Mouse (Mus musculus) embryonic facial prominence, embryonic 13.5 days (tissue): ENCODE data around the gene Tmem129. TPM values are rescaled to one million over a fixed set of nuclear protein-coding genes. Genes with fewer than 3 reads are reported as not detected.

Experiments used
- ATAC-seq: fragments of 200-750 bp; cut with Nextera tagmentation; 2 replicates; pipeline ENCODE4 v1.8.0; 2017; ENCODE audit warnings: low read depth; ENCODE audit not compliant: insufficient number of reproducible peaks, insufficient read depth, low FRiP score, low TSS enrichment
- H3K27ac ChIP-seq: fragments of 300-500 bp; sonication (generic); 2 replicates; pipeline ENCODE4 v1.5.1; 2015; ENCODE audit warnings: moderate library complexity, mild to moderate bottlenecking, inconsistent platforms
- H3K27me3 ChIP-seq: fragments of 300-500 bp; sonication (generic); 2 replicates; pipeline ENCODE4 v1.6.1; 2015; ENCODE audit warnings: mild to moderate bottlenecking, inconsistent platforms
- H3K36me3 ChIP-seq: fragments of 300-500 bp; sonication (generic); 2 replicates; pipeline ENCODE4 v1.6.1; 2015; ENCODE audit warnings: mild to moderate bottlenecking, inconsistent platforms
- H3K4me1 ChIP-seq: fragments of 300-500 bp; sonication (generic); 2 replicates; pipeline ENCODE4 v1.6.1; 2015; ENCODE audit warnings: inconsistent platforms
- H3K4me2 ChIP-seq: fragments of 300-500 bp; sonication (generic); 2 replicates; pipeline ENCODE4 v1.6.1; 2015; ENCODE audit warnings: moderate library complexity, mild to moderate bottlenecking, inconsistent platforms
- H3K4me3 ChIP-seq: fragments of 300-500 bp; sonication (generic); 2 replicates; pipeline ENCODE4 v1.5.1; 2015; ENCODE audit warnings: mild to moderate bottlenecking, inconsistent platforms
- H3K9ac ChIP-seq: fragments of 300-500 bp; sonication (generic); 2 replicates; pipeline ENCODE4 v1.6.1; 2015; ENCODE audit warnings: mild to moderate bottlenecking, inconsistent platforms
- H3K9me3 ChIP-seq: fragments of 300-500 bp; sonication (generic); 2 replicates; pipeline ENCODE4 v1.6.1; 2016; ENCODE audit warnings: inconsistent platforms
- WGBS: fragments of 180-500 bp; shearing (Covaris S2); methylation state at CpG from one replicate; pipeline ENCODE4 v1.1.7; 2015; ENCODE audit warnings: mixed read lengths; 5-methylcytosine and 5-hydroxymethylcytosine counted together
- polyA plus RNA-seq: library from polyadenylated mRNA; unstranded; fragments of >200 nt; fragmentation: Nextera tagmentation; extraction: Ambion mirVana; gene quantifications from 2 replicates; pipeline ENCODE4 v1.2.1, GENCODE M21; 2015

The Tmem129 gene
- polyA plus RNA-seq, 1 experiment from 2014 or later: 40.0 TPM

DNA sequence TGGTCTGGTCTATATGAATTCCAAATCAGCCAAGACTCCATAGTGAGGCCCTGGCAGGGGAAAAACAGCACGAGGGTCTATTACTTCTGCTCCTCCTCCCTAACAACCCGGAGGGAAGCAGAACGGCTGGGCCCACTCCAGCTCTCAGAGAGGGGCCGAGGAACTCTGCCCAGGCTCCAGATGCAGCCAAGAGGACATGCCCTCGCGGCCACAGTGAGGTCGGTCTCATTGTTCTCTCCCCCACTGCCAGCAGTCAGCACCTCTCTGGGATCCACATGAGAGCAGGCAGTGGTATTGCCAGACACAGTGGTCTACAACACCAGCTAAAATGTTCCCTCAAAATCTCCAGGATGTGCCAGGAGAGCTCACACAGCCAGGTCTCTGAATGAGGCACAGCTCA lies 51.6 kb downstream of the Tmem129 start:
- Histone ChIP-seq H3K36me3 (peaks cover 78% of the 10 kb centered on the region), H3K4me1 (no peaks in the 10 kb centered on the region), H3K27ac (no peak overlapping the region), H3K27me3 (no peaks in the 10 kb centered on the region), H3K9me3 (no peaks in the 10 kb centered on the region), H3K4me2 (no peak overlapping the region), H3K9ac (no peak overlapping the region), H3K4me3 (no peak overlapping the region)
- ATAC-seq: no peak
- WGBS: 82% methylated on average over 7 of the region's 7 CpGs

DNA sequence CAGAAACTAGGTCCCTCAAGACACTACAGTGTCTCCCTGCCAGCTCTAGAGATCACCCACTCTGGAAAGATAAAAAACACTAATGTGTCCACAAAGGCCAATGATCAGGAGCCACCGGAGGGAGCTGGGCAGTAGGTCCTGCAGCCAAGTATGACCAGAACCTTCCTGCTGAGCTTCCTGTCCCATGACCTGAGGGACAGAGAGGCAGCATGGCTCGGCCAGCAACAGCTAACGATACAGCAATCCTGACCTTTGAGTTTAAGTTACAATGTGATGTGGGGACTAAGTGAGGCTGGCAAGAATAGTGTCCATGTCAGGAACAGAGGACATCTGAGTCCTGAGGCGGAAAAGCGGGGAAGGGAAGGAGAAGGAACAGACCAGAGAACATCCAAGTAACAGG lies 52.9 kb downstream of the Tmem129 start:
- 81% methylated on average over 5 of the region's 5 CpGs for WGBS

More for the DNA sequence above, 52.9 kb downstream of the Tmem129 start:
- no peak overlapping the region for H3K27ac ChIP-seq
- H3K36me3 ChIP-seq: peaks cover 75% of the 10 kb centered on the region
- no peaks in the 10 kb centered on the region for H3K27me3 ChIP-seq
- no peaks in the 10 kb centered on the region for H3K4me1 ChIP-seq
- H3K4me3 ChIP-seq: no peak overlapping the region
- no peak for ATAC-seq
- no peak overlapping the region for H3K9ac ChIP-seq
- no peak overlapping the region for H3K4me2 ChIP-seq
- H3K9me3 ChIP-seq: no peaks in the 10 kb centered on the region

Other genes starting within 250 kb of the Tmem129 start
- gene Nkx1-1, start 224.4 kb downstream of the Tmem129 start, polyA plus RNA-seq: not detected in 2 replicates
- 63.3 and 67.7 TPM in 2 replicates for gene Fam53a, start 28.8 kb downstream of the Tmem129 start, polyA plus RNA-seq
- gene Gm9903, start 28.5 kb downstream of the Tmem129 start, polyA plus RNA-seq: 0.38 and 0.44 TPM in 2 replicates
- 246 and 251 TPM in 2 replicates for gene Slbp, start 5.8 kb downstream of the Tmem129 start, polyA plus RNA-seq
- gene Tacc3, start 288 bp downstream of the Tmem129 start, polyA plus RNA-seq: 207 and 208 TPM in 2 replicates
- gene Fgfr3, start 63.3 kb upstream of the Tmem129 start, polyA plus RNA-seq: 24.6 and 32.5 TPM in 2 replicates
- 47.6 and 56.6 TPM in 2 replicates for gene Letm1, start 124.4 kb upstream of the Tmem129 start, polyA plus RNA-seq
- 45.8 and 47.6 TPM in 2 replicates for gene Nsd2, start 162.3 kb upstream of the Tmem129 start, polyA plus RNA-seq